Mouse (Mus musculus) hindbrain, embryonic 14.5 days (tissue): ENCODE data around the gene Ppp1r14c. TPM values are rescaled to one million over a fixed set of nuclear protein-coding genes. Genes with fewer than 3 reads are reported as not detected.
A peak's percentile ranks its signal among the peaks of the same experiment; 100 is the strongest.

Experiments
- ATAC-seq: fragments of 200-750 bp; cut with Nextera tagmentation; 2 replicates; pipeline ENCODE4 v1.8.0; 2017; ENCODE audit warnings: moderate number of reproducible peaks, mild to moderate bottlenecking, moderate TSS enrichment, moderate library complexity; ENCODE audit not compliant: low FRiP score
- DNase-seq: peaks from one replicate; pipeline ENCODE4 v3.0.0-alpha.2; 2015; ENCODE audit warnings: low spot score
- H3K27ac ChIP-seq: fragments of 300-500 bp; sonication (generic); 2 replicates; pipeline ENCODE4 v1.5.1; 2014; ENCODE audit warnings: mild to moderate bottlenecking, moderate library complexity
- H3K27me3 ChIP-seq: fragments of 300-500 bp; sonication (generic); 2 replicates; pipeline ENCODE4 v1.6.1; 2014; ENCODE audit warnings: mild to moderate bottlenecking, low read length, mixed read lengths; ENCODE audit not compliant: control insufficient read depth, insufficient read depth
- H3K36me3 ChIP-seq: fragments of 300-500 bp; sonication (generic); replicated peaks from 2 replicates; pipeline ENCODE4 v1.6.1; 2014; ENCODE audit not compliant: control insufficient read depth, insufficient read depth
- H3K4me1 ChIP-seq: fragments of 300-500 bp; sonication (generic); replicated peaks from 2 replicates; pipeline ENCODE4 v1.6.1; 2014; ENCODE audit warnings: antibody characterized with exemption, low read length, mixed read lengths; ENCODE audit not compliant: control insufficient read depth, insufficient read depth
- H3K4me2 ChIP-seq: fragments of 300-500 bp; sonication (generic); replicated peaks from 2 replicates; pipeline ENCODE4 v1.6.1; 2014; ENCODE audit warnings: mild to moderate bottlenecking, moderate library complexity
- H3K4me3 ChIP-seq: fragments of 300-500 bp; sonication (generic); replicated peaks from 2 replicates; pipeline ENCODE4 v1.5.1; 2014; ENCODE audit warnings: mild to moderate bottlenecking, low read length
- H3K9ac ChIP-seq: fragments of 300-500 bp; sonication (generic); 2 replicates; pipeline ENCODE4 v1.6.1; 2014
- H3K9me3 ChIP-seq: fragments of 300-500 bp; sonication (generic); 2 replicates; pipeline ENCODE4 v1.6.1; 2016; ENCODE audit warnings: low read length; ENCODE audit not compliant: control insufficient read depth
- WGBS: fragments of 180-500 bp; shearing (Covaris S2); extraction: QIAGEN DNeasy Blood & Tissue Kit; methylation state at CpG from one replicate; pipeline ENCODE4 v1.1.7; 2014; 5-methylcytosine and 5-hydroxymethylcytosine counted together
- polyA plus RNA-seq: library from polyadenylated mRNA; unstranded; fragments of >200 nt; fragmentation: Nextera tagmentation; extraction: Ambion mirVana; gene quantifications from 2 replicates; pipeline ENCODE4 v1.2.1, GENCODE M21; 2014

Gene Ppp1r14c
- polyA plus RNA-seq, 1 experiment from 2014 or later, result 75.8 TPM

GRCm38 (mm10) chr10:3396008-3396795, 30.3 kb downstream of the Ppp1r14c start:
- ATAC-seq (no peak), DNase-seq (no peak)
- no peaks in the 10 kb centered on the region for H3K4me1 ChIP-seq
- H3K4me3 ChIP-seq, result no peak overlapping the region
- no peaks in the 10 kb centered on the region for H3K9me3 ChIP-seq
- H3K27ac ChIP-seq, result no peak overlapping the region
- H3K27me3 ChIP-seq, result no peaks in the 10 kb centered on the region
- 65% methylated on average over 10 of the region's 10 CpGs for WGBS
- no peak overlapping the region for H3K4me2 ChIP-seq
- no peak overlapping the region for H3K9ac ChIP-seq
- H3K36me3 ChIP-seq, result no peaks in the 10 kb centered on the region

- H3K4me3 ChIP-seq, result no peak overlapping the region
- no peaks in the 10 kb centered on the region for H3K36me3 ChIP-seq
- H3K4me1 ChIP-seq, result no peaks in the 10 kb centered on the region
- no peak overlapping the region for H3K9ac ChIP-seq
- 82% methylated on average over 3 of the region's 3 CpGs for WGBS
- no peaks in the 10 kb centered on the region for H3K9me3 ChIP-seq
- no peak overlapping the region for H3K27ac ChIP-seq
- ATAC-seq (no peak), DNase-seq (no peak)
- H3K27me3 ChIP-seq, result no peaks in the 10 kb centered on the region
- H3K4me2 ChIP-seq, result no peak overlapping the region
These were observed 31.5 kb downstream of the Ppp1r14c start for GRCm38 (mm10) chr10:3397406-3397805.

- H3K4me3 ChIP-seq, result no peak overlapping the region
- no peak overlapping the region for H3K9ac ChIP-seq
- WGBS, result 73% methylated on average over 5 of the region's 5 CpGs
- ATAC-seq, result no peak
- H3K4me1 ChIP-seq, result no peaks in the 10 kb centered on the region
- H3K4me2 ChIP-seq, result no peak overlapping the region
- H3K27me3 ChIP-seq, result no peaks in the 10 kb centered on the region
- H3K36me3 ChIP-seq, result no peaks in the 10 kb centered on the region
- H3K9me3 ChIP-seq, result no peaks in the 10 kb centered on the region
- peak; percentile 57 for DNase-seq
- no peak overlapping the region for H3K27ac ChIP-seq
These were observed 32.2 kb downstream of the Ppp1r14c start for GRCm38 (mm10) chr10:3398051-3398450.

- WGBS, result 79% methylated on average over 5 of the region's 5 CpGs
- H3K36me3 ChIP-seq, result no peaks in the 10 kb centered on the region
- no peak overlapping the region for H3K4me3 ChIP-seq
- no peak overlapping the region for H3K9ac ChIP-seq
- ATAC-seq, result no peak
- DNase-seq, result no peak
- H3K27me3 ChIP-seq, result no peaks in the 10 kb centered on the region
- H3K4me1 ChIP-seq, result 0 out of 2 replicates have a peak, but pooled peaks cover 3% of the 10 kb centered on the region
- no peak overlapping the region for H3K4me2 ChIP-seq
- no peaks in the 10 kb centered on the region for H3K9me3 ChIP-seq
- no peak overlapping the region for H3K27ac ChIP-seq
These were observed 36.4 kb downstream of the Ppp1r14c start for GRCm38 (mm10) chr10:3402284-3402683.

GRCm38 (mm10) chr10:3403416-3404137, 37.7 kb downstream of the Ppp1r14c start:
- no peak for ATAC-seq

GRCm38 (mm10) chr10:3404362-3404761, 38.5 kb downstream of the Ppp1r14c start:
- ATAC-seq (no peak), DNase-seq (no peak)
- H3K9ac ChIP-seq, result no peak overlapping the region
- no peaks in the 10 kb centered on the region for H3K36me3 ChIP-seq
- no peak overlapping the region for H3K4me3 ChIP-seq
- H3K27me3 ChIP-seq, result no peaks in the 10 kb centered on the region
- H3K4me1 ChIP-seq, result peaks cover 3% of the 10 kb centered on the region; the same call in 1 of the 2 replicates
- H3K4me2 ChIP-seq, result no peak overlapping the region
- no peak overlapping the region for H3K27ac ChIP-seq
- H3K9me3 ChIP-seq, result no peaks in the 10 kb centered on the region
- WGBS, result 93% methylated on average over 4 of the region's 4 CpGs

More at GRCm38 (mm10) chr10:3403416-3404137, 37.7 kb downstream of the Ppp1r14c start:
- no peak overlapping the region for H3K4me3 ChIP-seq
- H3K36me3 ChIP-seq, result no peaks in the 10 kb centered on the region
- 75% methylated on average over 7 of the region's 7 CpGs for WGBS
- H3K9ac ChIP-seq, result no peak overlapping the region
- no peaks in the 10 kb centered on the region for H3K27me3 ChIP-seq
- DNase-seq, result no peak
- H3K4me1 ChIP-seq, result peaks cover 3% of the 10 kb centered on the region; the same call in 1 of the 2 replicates
- H3K9me3 ChIP-seq, result no peaks in the 10 kb centered on the region
- no peak overlapping the region for H3K27ac ChIP-seq
- no peak overlapping the region for H3K4me2 ChIP-seq

GRCm38 (mm10) chr10:3406280-3406679, 40.4 kb downstream of the Ppp1r14c start:
- WGBS, result 74% methylated on average over 2 of the region's 2 CpGs
- Histone ChIP-seq H3K4me1 (peaks cover 3% of the 10 kb centered on the region; the same call in 1 of the 2 replicates), H3K4me2 (no peak overlapping the region), H3K27me3 (no peaks in the 10 kb centered on the region), H3K27ac (no peak overlapping the region), H3K9ac (no peak overlapping the region), H3K4me3 (no peak overlapping the region), H3K36me3 (no peaks in the 10 kb centered on the region), H3K9me3 (no peaks in the 10 kb centered on the region)
- no peak for DNase-seq
- ATAC-seq, result no peak

- Histone ChIP-seq H3K9ac (no peak overlapping the region), H3K4me2 (no peak overlapping the region), H3K4me1 (peaks cover 3% of the 10 kb centered on the region; the same call in 1 of the 2 replicates), H3K36me3 (no peaks in the 10 kb centered on the region), H3K27ac (no peak overlapping the region), H3K4me3 (no peak overlapping the region), H3K27me3 (no peaks in the 10 kb centered on the region), H3K9me3 (no peaks in the 10 kb centered on the region)
- ATAC-seq, result 0 out of 2 replicates have a peak, but pooled peaks have one; percentile 26
- WGBS, result 62% methylated on average over 6 of the region's 6 CpGs
- DNase-seq, result no peak
These were observed 42.3 kb downstream of the Ppp1r14c start for GRCm38 (mm10) chr10:3408036-3408661.

- Histone ChIP-seq H3K9me3 (no peaks in the 10 kb centered on the region), H3K36me3 (no peaks in the 10 kb centered on the region), H3K4me3 (no peak overlapping the region), H3K9ac (no peak overlapping the region), H3K4me2 (no peak overlapping the region), H3K27ac (no peak overlapping the region), H3K4me1 (peaks cover 2% of the 10 kb centered on the region; the same call in 1 of the 2 replicates), H3K27me3 (no peaks in the 10 kb centered on the region)
- DNase-seq, result no peak
- peak; percentile 47; the same call in 1 of the 2 replicates for ATAC-seq
- 50% methylated on average over 3 of the region's 3 CpGs for WGBS
These were observed 42.8 kb downstream of the Ppp1r14c start for GRCm38 (mm10) chr10:3408699-3409098.
